Mouse (Mus musculus): ENCODE results near the gene Cldn22.
"Not testable (repeated sequence)": the region's sequence is repeated elsewhere in the genome, so short reads cannot be mapped to it uniquely, and the experiment has no call there.

The Cldn22 gene

GRCm38 (mm10) chr8:47824182-47824581 is at the start of gene Cldn22:
Gene Cldn22 (plus strand): TSS chr8:47824482.
- no peak for DNase-seq (ENCODE audit: low spot score)

GRCm38 (mm10) chr8:47777415-47777814 is 46.9 kb upstream of the Cldn22 start:
- no peak for DNase-seq (ENCODE audit: low spot score)

DNA sequence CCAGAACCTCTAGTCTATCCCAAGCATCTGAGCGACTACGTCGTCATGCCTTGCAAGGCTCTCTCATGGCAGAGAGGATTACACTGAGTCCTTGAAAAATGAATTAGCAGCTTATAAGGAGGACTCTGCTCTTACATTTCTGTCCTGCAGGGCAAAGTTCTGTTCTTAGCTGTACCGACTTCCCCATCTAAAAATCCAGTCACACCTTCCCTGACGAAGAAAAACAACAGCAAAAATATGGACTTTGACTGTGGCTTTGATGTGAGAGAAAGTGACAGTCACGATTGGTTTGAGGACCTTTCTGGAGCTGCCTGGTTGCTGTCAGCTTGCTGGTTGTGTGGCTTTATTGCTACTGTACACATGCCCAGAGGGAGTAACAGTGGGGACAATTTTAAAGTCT is 44.7 kb upstream of the Cldn22 start:
- DNase-seq (ENCODE audit: low spot score): no peak

DNA sequence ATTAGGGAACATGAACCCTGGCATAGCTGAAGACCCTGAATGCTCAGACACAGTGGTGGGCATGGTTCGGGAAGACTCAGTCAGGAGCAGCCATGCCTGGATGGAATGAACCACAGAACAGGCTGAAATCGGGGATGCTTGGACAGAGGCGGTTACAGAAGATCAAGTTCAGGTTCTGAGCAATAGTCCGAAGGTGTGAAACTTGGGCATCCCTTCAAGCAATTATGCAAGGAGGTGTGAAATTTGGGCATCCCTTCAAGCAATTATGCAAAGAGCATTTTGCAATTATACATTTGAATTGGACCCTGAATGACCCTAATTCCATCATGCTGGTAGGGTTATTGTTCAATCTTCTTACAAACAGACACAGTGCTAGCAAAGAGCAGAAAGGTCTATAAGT is 42.4 kb upstream of the Cldn22 start:
- no peak for DNase-seq (ENCODE audit: low spot score)

DNA sequence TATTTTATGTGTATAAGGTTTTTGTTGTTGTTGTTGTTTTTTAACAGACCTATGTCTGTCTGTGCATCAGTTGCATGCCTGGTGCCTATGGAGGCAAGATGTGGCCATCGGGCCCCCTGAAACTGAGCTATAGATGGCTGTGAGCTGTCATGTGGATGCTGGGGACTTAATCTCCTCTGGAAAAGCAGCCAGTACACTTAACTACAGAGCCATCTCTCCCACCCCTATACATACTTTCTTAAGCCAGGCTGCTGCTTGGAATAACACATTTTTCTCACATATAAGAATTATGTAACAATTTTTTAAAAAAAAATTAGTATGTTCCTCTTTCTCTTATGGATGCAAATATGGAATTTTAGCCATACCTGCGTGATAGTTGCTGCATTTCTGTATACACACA is 40.7 kb upstream of the Cldn22 start:
- no peak for DNase-seq (ENCODE audit: low spot score)

DNA sequence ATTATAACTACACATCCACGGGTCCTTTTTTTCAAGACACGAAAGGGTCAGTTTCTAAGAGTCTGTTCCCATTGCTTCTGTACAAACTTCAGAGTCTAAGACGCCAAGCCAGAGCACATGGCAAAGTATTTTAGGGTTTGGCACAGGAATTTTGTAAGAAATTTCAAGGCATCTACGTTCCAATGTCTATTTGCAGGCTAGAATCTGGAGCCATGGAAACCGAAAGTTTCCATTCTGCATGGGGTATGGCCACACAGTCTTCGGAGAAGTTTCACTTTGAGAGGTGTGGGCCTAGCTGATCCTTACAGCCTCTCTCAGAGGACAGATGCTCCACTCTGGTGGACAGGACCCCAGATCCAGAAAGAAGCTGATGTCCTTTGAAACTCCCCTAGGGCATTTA is 40.3 kb upstream of the Cldn22 start:
- no peak for DNase-seq (ENCODE audit: low spot score)

- no peak for DNase-seq (ENCODE audit: low spot score)
These were observed 39.8 kb upstream of the Cldn22 start for GRCm38 (mm10) chr8:47784436-47784835.

GRCm38 (mm10) chr8:47786323-47786722 is 38.0 kb upstream of the Cldn22 start:
- no peak for DNase-seq (ENCODE audit: low spot score)

- DNase-seq (ENCODE audit: low spot score): no peak
These were observed 36.6 kb upstream of the Cldn22 start for GRCm38 (mm10) chr8:47787705-47788104.

- DNase-seq (ENCODE audit: low spot score): no peak
These were observed 32.3 kb upstream of the Cldn22 start for GRCm38 (mm10) chr8:47791986-47792385.

GRCm38 (mm10) chr8:47799438-47799837 is 24.8 kb upstream of the Cldn22 start:
- no peak for DNase-seq (ENCODE audit: low spot score)

GRCm38 (mm10) chr8:47802349-47802748 is 21.9 kb upstream of the Cldn22 start:
- no peak for DNase-seq (ENCODE audit: low spot score)

GRCm38 (mm10) chr8:47804262-47804661 is 20.0 kb upstream of the Cldn22 start:
- DNase-seq (ENCODE audit: low spot score): no peak

DNA sequence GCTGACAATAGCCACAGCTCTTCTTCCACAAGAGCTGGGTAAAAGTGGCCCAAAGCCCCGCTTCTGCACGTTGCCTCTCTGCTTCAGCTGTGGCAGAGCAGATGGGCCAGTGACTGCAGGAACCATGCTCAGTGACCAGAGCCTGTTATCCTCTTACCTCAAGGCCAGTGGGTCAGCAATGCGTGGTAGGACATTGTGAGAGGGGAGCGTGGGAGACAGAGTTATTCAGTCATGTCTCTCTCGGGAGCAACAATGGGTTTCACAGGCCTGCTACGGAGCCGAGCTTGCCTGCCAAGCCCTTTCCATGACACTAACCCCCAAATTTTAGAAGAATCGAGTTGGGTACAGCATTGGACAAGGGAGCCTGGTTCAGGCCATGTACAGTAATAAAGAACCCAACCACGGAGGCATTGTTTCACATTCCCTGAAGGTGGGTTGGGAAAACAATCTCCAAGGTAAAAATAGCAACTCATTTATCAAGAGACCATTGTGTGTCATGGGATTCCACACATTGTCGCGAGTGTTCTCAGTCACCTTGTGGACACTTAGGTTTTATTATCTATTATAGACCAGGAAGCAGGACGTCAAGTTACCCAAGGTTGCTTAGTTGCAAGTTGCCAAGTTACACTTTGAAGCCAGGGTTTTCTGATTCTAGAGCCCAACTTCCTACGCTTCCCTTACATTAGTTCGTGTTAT is 14.2 kb upstream of the Cldn22 start:
- DNase-seq (ENCODE audit: low spot score): no peak

DNA sequence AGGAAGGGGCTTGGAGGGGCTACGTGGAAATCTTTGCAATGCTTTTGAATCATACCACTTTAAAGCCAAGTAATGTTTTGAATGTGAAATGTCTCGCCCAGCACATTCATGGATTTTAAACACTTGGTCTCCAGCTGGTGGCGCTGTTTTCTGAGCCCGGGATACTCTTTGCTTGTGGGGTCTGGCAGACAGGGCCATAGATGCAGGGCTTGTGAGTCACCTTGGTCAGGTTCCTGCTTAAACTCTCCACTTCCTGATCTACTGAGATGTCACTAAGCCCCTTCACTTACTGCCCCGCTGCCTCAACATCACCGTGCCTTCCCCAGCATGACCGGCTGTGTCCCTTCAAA is 13.6 kb upstream of the Cldn22 start:
- DNase-seq (ENCODE audit: low spot score): no peak

GRCm38 (mm10) chr8:47811221-47811620 is 13.1 kb upstream of the Cldn22 start:
- no peak for DNase-seq (ENCODE audit: low spot score)

DNA sequence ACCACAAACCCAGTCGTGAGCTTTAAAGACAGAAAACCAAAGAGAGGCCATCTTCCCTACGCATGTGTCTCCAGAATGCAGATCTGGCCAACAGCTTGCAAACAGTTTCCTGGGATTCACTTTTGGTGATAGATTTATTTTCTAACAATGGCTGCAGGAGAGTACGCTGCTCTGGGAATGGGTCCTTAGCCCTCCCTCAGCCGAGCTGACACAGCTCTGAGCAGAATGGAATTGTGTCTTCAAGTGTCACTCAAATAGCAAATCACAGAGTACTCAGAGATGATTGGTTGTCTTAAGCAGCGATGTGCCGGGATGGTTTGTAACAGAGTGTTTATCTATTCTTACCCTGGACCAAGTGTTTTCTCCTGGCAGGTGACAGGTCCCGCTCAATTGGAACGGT is 5.2 kb upstream of the Cldn22 start:
- no peak for DNase-seq (ENCODE audit: low spot score)

DNA sequence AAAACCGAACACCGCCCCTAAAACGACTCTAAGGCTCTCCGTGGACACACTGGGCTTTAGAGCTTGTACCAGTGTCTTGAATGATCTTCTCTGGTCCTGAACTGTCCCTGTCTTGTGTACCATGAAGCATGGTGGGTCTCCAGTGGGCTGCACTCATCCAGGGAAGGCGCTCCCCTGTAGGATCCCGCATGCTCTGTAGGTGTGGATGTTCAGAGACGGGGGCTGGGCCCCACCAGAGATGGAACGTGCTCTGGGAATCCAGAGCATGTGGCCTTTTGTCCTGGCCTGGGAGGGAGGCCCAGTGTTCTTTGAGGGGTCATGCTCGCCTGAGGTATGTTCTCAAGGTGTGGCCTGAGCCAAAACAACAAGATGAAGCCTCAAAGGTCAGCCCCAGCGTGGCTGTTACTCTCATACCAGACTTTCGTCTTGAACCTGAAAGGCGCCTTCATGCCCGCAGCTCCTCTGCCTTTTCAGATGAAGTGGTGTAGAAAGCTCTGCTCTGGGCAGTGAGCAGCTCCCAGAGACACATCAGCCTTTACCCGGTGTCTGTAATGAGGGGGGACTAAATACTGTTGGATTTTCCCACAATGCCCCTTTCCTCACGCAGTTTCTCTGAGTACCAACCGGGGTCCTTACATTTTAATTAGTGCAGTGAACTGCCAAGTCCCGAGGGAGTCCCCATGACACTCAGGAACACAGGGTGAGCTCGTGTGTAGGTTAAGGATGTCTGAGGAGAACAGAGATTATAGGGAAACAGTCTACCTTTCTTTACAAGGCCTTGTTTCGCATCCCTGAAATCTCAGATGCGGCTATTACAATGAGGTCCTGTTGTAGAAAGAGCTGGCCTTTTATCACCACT is 3.1 kb upstream of the Cldn22 start:
- DNase-seq (ENCODE audit: low spot score): no peak

DNA sequence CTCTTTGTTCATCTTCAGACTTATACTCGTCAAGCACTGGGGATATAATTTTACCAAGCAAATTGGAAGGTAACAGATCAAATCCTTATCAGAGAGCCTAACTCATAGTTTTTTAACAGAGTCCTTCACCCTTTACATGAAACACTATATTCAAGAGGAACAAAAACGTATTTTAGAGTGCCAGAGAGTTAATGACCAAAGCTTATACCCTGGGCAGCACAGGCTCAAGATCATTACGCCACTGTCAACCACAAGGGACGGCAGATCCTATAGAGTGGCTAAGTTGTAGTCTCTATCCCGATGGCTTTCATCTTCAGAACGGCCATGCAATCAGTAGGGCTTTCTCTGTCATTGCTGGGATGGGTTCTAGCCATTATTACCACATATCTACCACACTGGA is 2.4 kb upstream of the Cldn22 start, which contains the start of gene Cldn24:
Gene Cldn24, plus strand, starts transcription at position 301 of the 400 bp plus-strand sequence.
- no peak for DNase-seq (ENCODE audit: low spot score)

DNA sequence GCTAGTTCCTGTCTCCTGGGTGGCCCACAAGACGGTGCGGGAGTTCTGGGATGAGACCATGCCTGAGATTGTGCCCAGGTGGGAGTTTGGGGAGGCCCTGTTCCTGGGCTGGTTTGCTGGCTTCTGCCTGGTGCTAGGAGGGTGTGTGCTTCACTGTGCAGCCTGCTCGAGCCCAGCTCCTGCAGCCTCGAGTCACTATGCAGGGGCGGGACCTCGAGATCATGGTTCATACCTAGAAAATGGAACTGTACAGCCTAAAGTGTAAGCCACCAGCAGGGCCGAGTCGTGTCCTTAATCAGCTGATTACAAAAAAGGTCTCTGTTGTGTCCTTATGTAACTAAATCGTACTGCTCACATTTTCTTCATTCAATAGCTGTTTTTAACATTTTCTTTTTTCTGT is 1.7 kb upstream of the Cldn22 start:
- not testable (repeated sequence) for DNase-seq (ENCODE audit: low spot score)

GRCm38 (mm10) chr8:47823777-47824176 is 505 bp upstream of the Cldn22 start:
- no peak for DNase-seq (ENCODE audit: low spot score)

DNA sequence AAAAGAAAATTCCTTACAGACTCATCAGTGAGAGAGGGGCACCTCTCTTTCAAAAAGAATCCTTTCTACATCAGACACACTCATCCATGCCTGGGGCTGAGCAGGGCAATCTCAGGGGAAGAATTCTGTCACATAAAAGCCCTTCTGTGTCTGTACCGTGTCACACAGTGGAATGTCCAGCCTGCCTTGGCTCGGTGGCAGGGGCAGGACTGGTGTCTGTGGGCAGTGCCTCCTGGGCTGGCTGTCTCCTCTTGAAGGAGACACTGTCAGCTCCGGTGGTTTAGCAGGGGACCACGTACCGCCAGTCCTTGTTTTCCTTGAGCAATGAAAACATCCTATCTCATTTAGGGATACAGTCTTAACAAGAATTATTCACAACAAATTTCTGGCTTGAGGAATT is 1.3 kb downstream of the Cldn22 start:
- DNase-seq (ENCODE audit: low spot score): no peak

- DNase-seq (ENCODE audit: low spot score): no peak
These were observed 2.6 kb downstream of the Cldn22 start for GRCm38 (mm10) chr8:47826911-47827310.

GRCm38 (mm10) chr8:47832616-47833015 is 8.3 kb downstream of the Cldn22 start:
- no peak for DNase-seq (ENCODE audit: low spot score)
